Mouse (Mus musculus): ENCODE results near the gene Mob3b. TPM values are rescaled to one million over a fixed set of nuclear protein-coding genes. Genes with fewer than 3 reads are reported as not detected.
A peak's percentile ranks its signal among the peaks of the same experiment; 100 is the strongest.

Mob3b gene
- under 1 TPM; 0.28 to 0.86 TPM for total RNA-seq (2021)
- long read RNA-seq, experiment 1 = 0 reads
- long read RNA-seq, experiment 2 = 0 reads

GRCm38 (mm10) chr4:35156751-35157611 lies at the start of gene Mob3b:
TSS of gene Mob3b (minus strand) at chr4:35157484.
- peak within 1 kb of the TSS; percentile 66 for H3K27ac ChIP-seq

DNA sequence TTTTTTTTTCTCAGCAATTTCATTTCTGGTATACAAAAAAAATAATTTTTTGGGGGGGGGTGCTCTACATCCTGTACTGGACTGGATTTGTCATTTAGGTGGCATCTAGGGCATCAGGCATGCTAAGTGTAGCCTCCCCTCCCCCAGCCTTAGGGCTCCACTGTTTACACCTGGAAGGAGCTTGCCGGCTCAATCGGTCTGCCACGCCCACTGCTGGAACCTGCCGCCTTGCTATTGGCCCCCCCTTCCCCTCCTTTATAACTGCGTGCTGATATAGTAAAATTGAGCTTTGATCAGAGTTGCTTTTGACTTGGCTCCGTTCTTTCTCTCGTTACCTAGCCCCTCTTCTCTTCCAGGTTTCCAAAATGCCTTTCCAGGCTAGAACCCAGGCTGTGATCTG lies 47.4 kb upstream of the Mob3b start:
- intact Hi-C loops (cut with DNase I) = no loop called here
- H3K27ac ChIP-seq = no peak overlapping the region
- no peak for DNase-seq
- TF ChIP-seq CTCF (IDR thresholded peaks at IDR 0.05) = no peak
- H3K4me3 ChIP-seq = no peak overlapping the region

More at GRCm38 (mm10) chr4:35156751-35157611, at the start of gene Mob3b:
- intact Hi-C loops (cut with DNase I) = loop anchor here (1.0 kb wide), 1 partner anchor 199 kb away; no protein-coding TSS in a partner anchor
- H3K4me3 ChIP-seq = peak within 1 kb of the TSS; percentile 79
- peak; percentile 98; the same call in 1 of the 2 replicates for TF ChIP-seq CTCF (IDR thresholded peaks at IDR 0.05)
- DNase-seq = peak; percentile 90

- no peak for TF ChIP-seq CTCF (IDR thresholded peaks at IDR 0.05)
- intact Hi-C loops (cut with DNase I) = no loop called here
- no peak for DNase-seq
- Histone ChIP-seq H3K27ac (no peak overlapping the region), H3K4me3 (no peak overlapping the region)
These were observed 46.4 kb upstream of the Mob3b start for GRCm38 (mm10) chr4:35203724-35204123.

- intact Hi-C loops (cut with DNase I) = no loop called here
These were observed 44.4 kb upstream of the Mob3b start for GRCm38 (mm10) chr4:35201700-35202099.

GRCm38 (mm10) chr4:35192725-35193124 lies 35.4 kb upstream of the Mob3b start:
- intact Hi-C loops (cut with DNase I) = loop anchor here (2.0 kb wide), 1 partner anchor 234 kb away; no protein-coding TSS in a partner anchor
- DNase-seq = no peak

More at GRCm38 (mm10) chr4:35201700-35202099, 44.4 kb upstream of the Mob3b start:
- Histone ChIP-seq H3K27ac (no peak overlapping the region), H3K4me3 (no peak overlapping the region)
- no peak for DNase-seq
- TF ChIP-seq CTCF (IDR thresholded peaks at IDR 0.05) = no peak

DNA sequence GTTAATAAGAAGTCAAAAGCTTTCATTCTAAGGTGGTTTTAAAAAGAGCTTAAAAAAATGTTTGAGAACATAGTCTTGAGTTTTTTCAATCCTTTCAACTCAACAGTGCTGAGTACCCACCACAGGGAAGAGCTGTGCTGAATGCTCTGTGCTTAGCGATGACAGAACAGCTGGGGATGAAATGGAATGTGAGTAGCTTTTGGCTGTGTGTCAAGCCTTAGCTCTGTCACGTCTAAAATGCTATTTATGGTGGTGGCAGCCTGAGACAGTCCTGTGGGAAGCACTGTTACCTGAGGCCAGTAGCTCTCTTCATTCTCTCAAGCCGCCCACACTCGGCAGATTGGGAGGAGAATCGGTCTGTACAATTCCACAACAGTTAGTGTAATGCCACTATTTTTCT lies 32.5 kb upstream of the Mob3b start:
- no peak overlapping the region for H3K27ac ChIP-seq
- DNase-seq = no peak
- intact Hi-C loops (cut with DNase I) = no loop called here
- H3K4me3 ChIP-seq = no peak overlapping the region
- no peak for TF ChIP-seq CTCF (IDR thresholded peaks at IDR 0.05)

More at GRCm38 (mm10) chr4:35192725-35193124, 35.4 kb upstream of the Mob3b start:
- no peak overlapping the region for H3K4me3 ChIP-seq
- peak; percentile 36; the same call in 1 of the 2 replicates for TF ChIP-seq CTCF (IDR thresholded peaks at IDR 0.05)
- no peak overlapping the region for H3K27ac ChIP-seq

DNA sequence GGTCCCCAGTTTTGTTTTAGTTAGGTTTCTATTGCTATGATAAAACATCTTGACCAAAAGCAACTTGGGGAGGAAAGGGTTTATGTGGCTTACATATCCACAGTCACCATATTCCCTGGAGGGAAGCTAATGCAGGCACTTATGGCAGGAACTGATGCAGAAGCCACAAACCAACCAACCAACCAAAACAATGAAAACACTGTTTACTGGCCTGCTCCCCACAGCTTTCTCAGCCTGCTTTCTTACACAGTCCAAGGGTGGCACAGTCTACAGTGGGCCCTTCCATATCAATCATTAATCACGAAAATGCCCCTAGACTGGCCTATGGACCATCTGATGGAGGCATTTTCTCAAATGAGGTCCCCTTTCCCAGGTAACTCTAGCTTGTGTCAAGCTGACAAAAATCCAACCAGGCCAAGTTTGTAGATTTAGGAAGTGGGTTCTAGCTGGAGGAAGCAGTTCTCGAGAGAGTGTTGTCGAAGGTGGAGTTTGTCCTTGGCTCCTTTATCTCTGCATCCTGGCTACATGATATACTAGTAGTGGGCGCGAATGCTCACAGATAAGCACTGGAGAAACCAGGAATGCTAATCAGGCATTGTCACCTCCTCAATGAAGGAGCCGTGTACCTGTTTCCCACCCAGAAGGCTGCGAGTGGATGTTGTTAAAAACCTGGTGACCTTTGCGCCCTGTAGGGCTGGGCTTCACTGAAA lies 30.5 kb upstream of the Mob3b start:
- no peak for TF ChIP-seq CTCF (IDR thresholded peaks at IDR 0.05)
- H3K27ac ChIP-seq = no peak overlapping the region
- intact Hi-C loops (cut with DNase I) = no loop called here

GRCm38 (mm10) chr4:35177926-35178645 lies 20.8 kb upstream of the Mob3b start:
- DNase-seq = no peak
- intact Hi-C loops (cut with DNase I) = no loop called here
- no peak for TF ChIP-seq CTCF (IDR thresholded peaks at IDR 0.05)
- H3K4me3 ChIP-seq = no peak overlapping the region
- H3K27ac ChIP-seq = peak overlapping the region; percentile 5; the same call in 1 of the 2 replicates

More for the DNA sequence above, 30.5 kb upstream of the Mob3b start:
- no peak for DNase-seq
- H3K4me3 ChIP-seq = no peak overlapping the region

DNA sequence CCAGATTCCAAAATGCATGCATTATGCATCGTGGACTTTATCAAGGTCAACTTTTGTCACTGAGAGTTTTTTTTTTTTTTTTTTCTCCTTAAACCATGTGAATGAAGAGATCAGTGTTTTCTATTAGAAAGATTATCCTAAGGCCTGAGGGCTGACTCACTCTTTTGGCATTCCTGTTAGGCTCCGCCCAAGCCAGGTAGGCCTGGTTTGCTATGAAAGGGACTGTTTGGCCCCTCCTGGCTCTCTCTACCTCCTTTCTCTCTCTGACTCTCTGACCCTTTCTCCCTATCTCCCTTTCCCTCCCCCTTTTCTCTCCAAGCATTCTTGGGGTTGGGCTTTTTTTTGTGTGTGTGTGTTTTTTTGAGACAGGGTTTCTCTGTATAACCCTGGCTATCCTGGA lies 18.3 kb upstream of the Mob3b start:
- Histone ChIP-seq H3K4me3 (no peak overlapping the region), H3K27ac (no peak overlapping the region)
- intact Hi-C loops (cut with DNase I) = no loop called here

GRCm38 (mm10) chr4:35173551-35173950 lies 16.3 kb upstream of the Mob3b start:
- H3K27ac ChIP-seq = no peak overlapping the region
- H3K4me3 ChIP-seq = no peak overlapping the region
- intact Hi-C loops (cut with DNase I) = no loop called here
- no peak for TF ChIP-seq CTCF (IDR thresholded peaks at IDR 0.05)
- DNase-seq = no peak

More for the DNA sequence above, 18.3 kb upstream of the Mob3b start:
- no peak for DNase-seq
- no peak for TF ChIP-seq CTCF (IDR thresholded peaks at IDR 0.05)

DNA sequence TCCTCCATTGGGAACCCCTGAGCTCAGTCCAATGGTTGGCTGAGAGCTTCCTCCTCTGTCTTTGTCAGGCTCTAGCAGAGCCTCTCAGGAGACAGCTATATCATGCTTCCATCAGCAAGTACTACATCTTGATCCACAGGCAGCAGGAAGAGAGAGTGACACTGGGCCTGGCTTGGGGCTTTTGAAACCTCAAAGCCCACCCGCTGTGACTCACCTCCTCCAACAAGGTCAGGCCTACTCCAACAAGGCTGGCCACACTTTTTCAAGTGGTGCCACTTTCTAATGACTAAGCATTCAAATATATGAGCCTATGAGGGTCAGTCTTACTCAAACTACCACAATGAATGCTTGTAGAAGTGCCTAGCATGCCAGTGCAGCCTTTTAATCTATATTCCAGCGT lies 15.2 kb upstream of the Mob3b start:
- Histone ChIP-seq H3K27ac (no peak overlapping the region), H3K4me3 (no peak overlapping the region)
- TF ChIP-seq CTCF (IDR thresholded peaks at IDR 0.05) = no peak
- intact Hi-C loops (cut with DNase I) = no loop called here
- no peak for DNase-seq

- Histone ChIP-seq H3K27ac (no peak overlapping the region), H3K4me3 (no peak overlapping the region)
- intact Hi-C loops (cut with DNase I) = no loop called here
- no peak for DNase-seq
- TF ChIP-seq CTCF (IDR thresholded peaks at IDR 0.05) = no peak
These were observed 12.4 kb upstream of the Mob3b start for GRCm38 (mm10) chr4:35169571-35170125.

Data from gastrocnemius, adult 2 months (tissue).